Mouse (Mus musculus) liver, embryonic 13.5 days (tissue): ENCODE results near the gene Gast. TPM values are rescaled to one million over a fixed set of nuclear protein-coding genes. Genes with fewer than 3 reads are reported as not detected.
"Not testable (repeated sequence)": the region's sequence is repeated elsewhere in the genome, so short reads cannot be mapped to it uniquely, and the experiment has no call there.

Experiments used
- ATAC-seq: fragments of 200-750 bp; cut with Nextera tagmentation; 2 replicates; pipeline ENCODE4 v1.8.0; 2017; ENCODE audit warnings: low read depth, mild to moderate bottlenecking, moderate number of reproducible peaks, moderate library complexity
- DNase-seq: peaks from one replicate; pipeline ENCODE4 v3.0.0; 2022
- H3K27ac ChIP-seq: fragments of 300-500 bp; sonication (generic); 2 replicates; pipeline ENCODE4 v1.5.1; 2015; ENCODE audit warnings: moderate library complexity, mild to moderate bottlenecking, inconsistent platforms
- H3K27me3 ChIP-seq: fragments of 300-500 bp; sonication (generic); 2 replicates; pipeline ENCODE4 v1.6.1; 2015; ENCODE audit warnings: mild to moderate bottlenecking, inconsistent platforms
- H3K36me3 ChIP-seq: fragments of 300-500 bp; sonication (generic); 2 replicates; pipeline ENCODE4 v1.6.1; 2015; ENCODE audit warnings: mild to moderate bottlenecking, inconsistent platforms
- H3K4me1 ChIP-seq: fragments of 300-500 bp; sonication (generic); replicated peaks from 2 replicates; pipeline ENCODE4 v1.6.1; 2015; ENCODE audit warnings: inconsistent platforms
- H3K4me2 ChIP-seq: fragments of 300-500 bp; sonication (generic); 2 replicates; pipeline ENCODE4 v1.6.1; 2015; ENCODE audit warnings: inconsistent platforms, mild to moderate bottlenecking, moderate library complexity
- H3K4me3 ChIP-seq: fragments of 300-500 bp; sonication (generic); replicated peaks from 2 replicates; pipeline ENCODE4 v1.5.1; 2015; ENCODE audit warnings: mild to moderate bottlenecking, inconsistent platforms
- H3K9ac ChIP-seq: fragments of 300-500 bp; sonication (generic); 2 replicates; pipeline ENCODE4 v1.6.1; 2015; ENCODE audit warnings: mild to moderate bottlenecking, inconsistent platforms
- H3K9me3 ChIP-seq: fragments of 300-500 bp; sonication (generic); replicated peaks from 2 replicates; pipeline ENCODE4 v1.6.1; 2016; ENCODE audit warnings: inconsistent platforms
- WGBS: fragments of 180-500 bp; shearing (Covaris S2); methylation state at CpG from one replicate; pipeline ENCODE4 v1.1.7; 2015; ENCODE audit not compliant: insufficient replicate concordance; 5-methylcytosine and 5-hydroxymethylcytosine counted together
- polyA plus RNA-seq: library from polyadenylated mRNA; unstranded; fragments of >200 nt; fragmentation: Nextera tagmentation; extraction: Ambion mirVana; gene quantifications from 2 replicates; pipeline ENCODE4 v1.2.1, GENCODE M21; 2015

Gast gene
- polyA plus RNA-seq, 1 experiment from 2014 or later = not detected

DNA sequence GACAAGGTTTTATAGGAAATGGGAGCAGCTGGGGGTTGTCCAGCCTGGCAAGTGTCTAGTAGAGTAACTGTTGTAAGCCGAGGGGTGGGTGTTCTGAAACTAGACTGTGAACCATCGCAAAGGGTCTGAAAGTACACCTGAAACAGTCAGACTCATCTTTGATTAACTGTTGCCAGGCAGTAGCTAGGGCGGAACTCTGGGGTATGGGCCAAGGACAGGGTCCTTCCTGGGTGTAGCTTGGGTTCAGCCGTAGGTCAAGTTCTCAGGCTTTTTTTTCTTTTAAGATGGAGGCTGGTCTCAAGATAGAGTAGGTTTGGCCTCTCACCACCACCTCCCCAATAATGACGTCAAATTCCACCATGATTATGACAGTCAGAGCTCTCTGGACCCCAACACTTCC lies 26.3 kb upstream of the Gast start:
- ATAC-seq = no peak
- H3K4me3 ChIP-seq = no peak overlapping the region
- H3K9me3 ChIP-seq = no peaks in the 10 kb centered on the region
- H3K9ac ChIP-seq = no peak overlapping the region
- 73% methylated on average over 5 of the region's 5 CpGs for WGBS
- H3K27me3 ChIP-seq = 0 out of 2 replicates have a peak, but pooled peaks cover 4% of the 10 kb centered on the region
- H3K27ac ChIP-seq = no peak overlapping the region
- no peak overlapping the region for H3K4me2 ChIP-seq
- H3K36me3 ChIP-seq = no peaks in the 10 kb centered on the region
- DNase-seq = no peak
- H3K4me1 ChIP-seq = no peaks in the 10 kb centered on the region

DNA sequence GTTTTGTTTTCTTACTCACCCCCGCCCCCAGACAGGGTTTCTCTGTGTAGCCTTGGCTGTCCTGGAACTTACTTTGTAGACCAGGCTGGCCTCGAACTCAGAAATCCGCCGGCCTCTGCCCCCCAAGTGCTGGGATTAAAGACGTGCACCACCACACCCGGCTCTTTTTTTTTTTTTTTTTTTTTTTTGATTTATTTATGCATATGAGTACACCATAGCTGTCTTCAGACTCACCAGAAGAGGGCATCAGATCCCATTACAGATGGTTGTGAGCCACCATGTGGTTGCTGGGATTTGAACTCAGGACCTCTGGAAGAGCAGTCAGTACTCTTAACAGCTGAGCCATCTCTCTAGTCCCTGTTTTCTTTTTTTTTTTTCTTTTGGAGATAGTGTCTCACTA lies 25.5 kb upstream of the Gast start:
- H3K4me1 ChIP-seq, DNase-seq, H3K4me3 ChIP-seq, H3K27me3 ChIP-seq, H3K27ac ChIP-seq, H3K9me3 ChIP-seq, H3K4me2 ChIP-seq, ATAC-seq, H3K9ac ChIP-seq, H3K36me3 ChIP-seq: not testable (repeated sequence)
- WGBS = 75% methylated on average over 6 of the region's 6 CpGs

DNA sequence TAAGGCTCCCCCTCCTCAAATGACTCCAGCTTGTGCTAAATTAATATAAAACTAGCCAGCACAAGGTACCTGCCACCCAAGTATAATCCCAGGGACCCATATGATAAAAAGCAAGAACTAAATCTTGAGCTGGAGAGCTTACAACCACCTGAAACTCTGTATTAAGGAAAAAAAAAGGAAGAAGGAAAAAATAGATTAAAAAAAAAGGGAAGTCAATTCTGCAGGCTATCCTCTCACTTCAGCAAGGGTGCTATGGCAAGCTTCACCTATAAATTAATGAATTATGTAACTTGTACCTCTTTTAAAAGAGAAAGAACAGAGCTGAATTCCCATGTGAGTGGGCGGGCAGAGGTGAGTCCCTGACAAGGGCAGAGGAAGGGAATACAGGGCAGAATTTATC lies 22.6 kb upstream of the Gast start:
- no peak overlapping the region for H3K4me2 ChIP-seq
- no peaks in the 10 kb centered on the region for H3K27me3 ChIP-seq
- no peak overlapping the region for H3K4me3 ChIP-seq
- H3K27ac ChIP-seq = no peak overlapping the region
- H3K4me1 ChIP-seq = peaks cover 6% of the 10 kb centered on the region; the same call in 1 of the 2 replicates
- no peaks in the 10 kb centered on the region for H3K9me3 ChIP-seq
- ATAC-seq (no peak), DNase-seq (no peak)
- no peak overlapping the region for H3K9ac ChIP-seq
- no peaks in the 10 kb centered on the region for H3K36me3 ChIP-seq
- 67% methylated on average over 1 of the region's 1 CpGs for WGBS

GRCm38 (mm10) chr11:100312096-100312679 lies 22.0 kb upstream of the Gast start:
- ATAC-seq = no peak
- no peak overlapping the region for H3K9ac ChIP-seq

GRCm38 (mm10) chr11:100313424-100313823 lies 20.8 kb upstream of the Gast start:
- H3K27me3 ChIP-seq = no peaks in the 10 kb centered on the region
- WGBS = 75% methylated on average over 6 of the region's 6 CpGs
- no peak overlapping the region for H3K27ac ChIP-seq
- H3K4me2 ChIP-seq = no peak overlapping the region
- H3K36me3 ChIP-seq = no peaks in the 10 kb centered on the region
- DNase-seq = no peak
- H3K9ac ChIP-seq = no peak overlapping the region
- H3K4me3 ChIP-seq = no peak overlapping the region
- ATAC-seq = no peak
- no peaks in the 10 kb centered on the region for H3K9me3 ChIP-seq
- peaks cover 21% of the 10 kb centered on the region for H3K4me1 ChIP-seq

More at GRCm38 (mm10) chr11:100312096-100312679, 22.0 kb upstream of the Gast start:
- Histone ChIP-seq H3K4me3 (no peak overlapping the region), H3K4me1 (peaks cover 8% of the 10 kb centered on the region), H3K27me3 (no peaks in the 10 kb centered on the region), H3K9me3 (no peaks in the 10 kb centered on the region), H3K36me3 (no peaks in the 10 kb centered on the region), H3K4me2 (no peak overlapping the region), H3K27ac (no peak overlapping the region)
- no peak for DNase-seq
- 42% methylated on average over 5 of the region's 5 CpGs for WGBS

GRCm38 (mm10) chr11:100315439-100315838 lies 18.8 kb upstream of the Gast start:
- DNase-seq (no peak), ATAC-seq (no peak)
- H3K4me2 ChIP-seq = no peak overlapping the region
- H3K27me3 ChIP-seq = no peaks in the 10 kb centered on the region
- no peak overlapping the region for H3K4me3 ChIP-seq
- H3K4me1 ChIP-seq = peaks cover 29% of the 10 kb centered on the region
- no peak overlapping the region for H3K9ac ChIP-seq
- H3K36me3 ChIP-seq = peaks cover under 1% of the 10 kb centered on the region
- no peak overlapping the region for H3K27ac ChIP-seq
- WGBS = 87% methylated on average over 5 of the region's 5 CpGs
- H3K9me3 ChIP-seq = no peaks in the 10 kb centered on the region

- Histone ChIP-seq H3K4me3 (peak overlapping the region; percentile 65; the same call in 1 of the 2 replicates), H3K9ac (peak overlapping the region; percentile 78), H3K36me3 (peaks cover 25% of the 10 kb centered on the region), H3K9me3 (no peaks in the 10 kb centered on the region), H3K27ac (peak overlapping the region; percentile 96), H3K27me3 (no peaks in the 10 kb centered on the region), H3K4me2 (peak overlapping the region; percentile 73), H3K4me1 (peaks cover 43% of the 10 kb centered on the region)
- ATAC-seq (no peak), DNase-seq (peak; percentile 43)
- WGBS = 21% methylated on average over 6 of the region's 6 CpGs
Observed at GRCm38 (mm10) chr11:100317826-100318380, 16.3 kb upstream of the Gast start.

GRCm38 (mm10) chr11:100318529-100319451 lies 15.4 kb upstream of the Gast start:
- peak overlapping the region; percentile 96 for H3K27ac ChIP-seq
- H3K9me3 ChIP-seq = no peaks in the 10 kb centered on the region
- 48% methylated on average over 10 of the region's 10 CpGs for WGBS

DNA sequence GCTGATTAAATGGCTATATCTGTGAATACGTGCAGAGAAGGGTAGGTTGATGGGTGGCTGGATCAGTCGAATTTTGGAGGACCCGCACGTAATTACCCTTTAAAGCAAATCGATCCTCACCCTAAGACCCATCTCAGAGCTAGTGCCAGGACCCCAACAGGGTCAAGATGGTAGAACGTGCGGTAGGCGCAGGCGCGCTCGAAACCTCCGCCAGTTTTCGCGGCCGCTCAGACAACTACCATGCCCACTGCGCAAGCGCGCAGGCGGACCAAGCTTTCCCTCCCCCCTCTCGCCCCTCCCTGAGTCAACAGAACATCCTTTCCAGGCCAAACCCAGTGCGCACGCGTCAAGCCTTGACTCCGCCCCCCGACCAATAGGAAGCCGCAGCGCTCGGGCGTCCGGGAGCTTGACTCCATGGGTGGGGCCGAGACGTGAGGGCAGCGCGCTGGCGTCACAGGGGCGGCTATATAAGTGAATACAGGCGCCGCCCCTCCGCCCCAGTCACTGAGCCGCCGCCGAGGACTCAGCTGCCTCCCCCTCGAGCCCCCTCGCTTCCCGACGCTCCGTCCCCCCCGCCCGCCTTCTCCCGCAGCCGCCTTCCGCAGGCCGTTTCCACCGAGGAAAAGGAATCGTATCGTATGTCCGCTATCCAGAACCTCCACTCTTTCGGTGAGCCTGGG lies 14.6 kb upstream of the Gast start, which contains the start of gene Eif1:
Eif1 (plus strand) TSS at position 394 of the 680 bp plus-strand sequence.
- ATAC-seq = peak; percentile 82
- WGBS = under 1% methylated on average over 53 of the region's 58 CpGs
- peak; percentile 100 for DNase-seq
- peaks cover 25% of the 10 kb centered on the region for H3K36me3 ChIP-seq
- H3K27ac ChIP-seq = peak within 1 kb of the TSS; percentile 98
- peak within 1 kb of the TSS; percentile 85 for H3K4me3 ChIP-seq
- peak within 1 kb of the TSS; percentile 98 for H3K9ac ChIP-seq
- peaks cover 41% of the 10 kb centered on the region for H3K4me1 ChIP-seq
- H3K4me2 ChIP-seq = peak within 1 kb of the TSS; percentile 82
- no peaks in the 10 kb centered on the region for H3K9me3 ChIP-seq
- H3K27me3 ChIP-seq = no peaks in the 10 kb centered on the region

More at GRCm38 (mm10) chr11:100318529-100319451, 15.4 kb upstream of the Gast start:
- Histone ChIP-seq H3K27me3 (no peaks in the 10 kb centered on the region), H3K4me2 (peak overlapping the region; percentile 73), H3K9ac (peak overlapping the region; percentile 78), H3K4me3 (peak overlapping the region; percentile 65), H3K4me1 (peaks cover 43% of the 10 kb centered on the region), H3K36me3 (peaks cover 25% of the 10 kb centered on the region)
- DNase-seq (peak; percentile 65), ATAC-seq (peak; percentile 35)

GRCm38 (mm10) chr11:100320172-100320630 lies 14.0 kb upstream of the Gast start:
- ATAC-seq = peak; percentile 80
- peak; percentile 95 for DNase-seq
- H3K27me3 ChIP-seq = no peaks in the 10 kb centered on the region
- peak overlapping the region; percentile 85 for H3K4me3 ChIP-seq
- WGBS = under 1% methylated on average over 40 of the region's 40 CpGs
- H3K9me3 ChIP-seq = no peaks in the 10 kb centered on the region
- H3K9ac ChIP-seq = peak overlapping the region; percentile 98
- peak overlapping the region; percentile 98 for H3K27ac ChIP-seq
- peak overlapping the region; percentile 82 for H3K4me2 ChIP-seq
- H3K4me1 ChIP-seq = peaks cover 37% of the 10 kb centered on the region
- peaks cover 25% of the 10 kb centered on the region for H3K36me3 ChIP-seq
